8 mouse cellular contexts compared by ENCODE assay signal in the genomic region with DNA sequence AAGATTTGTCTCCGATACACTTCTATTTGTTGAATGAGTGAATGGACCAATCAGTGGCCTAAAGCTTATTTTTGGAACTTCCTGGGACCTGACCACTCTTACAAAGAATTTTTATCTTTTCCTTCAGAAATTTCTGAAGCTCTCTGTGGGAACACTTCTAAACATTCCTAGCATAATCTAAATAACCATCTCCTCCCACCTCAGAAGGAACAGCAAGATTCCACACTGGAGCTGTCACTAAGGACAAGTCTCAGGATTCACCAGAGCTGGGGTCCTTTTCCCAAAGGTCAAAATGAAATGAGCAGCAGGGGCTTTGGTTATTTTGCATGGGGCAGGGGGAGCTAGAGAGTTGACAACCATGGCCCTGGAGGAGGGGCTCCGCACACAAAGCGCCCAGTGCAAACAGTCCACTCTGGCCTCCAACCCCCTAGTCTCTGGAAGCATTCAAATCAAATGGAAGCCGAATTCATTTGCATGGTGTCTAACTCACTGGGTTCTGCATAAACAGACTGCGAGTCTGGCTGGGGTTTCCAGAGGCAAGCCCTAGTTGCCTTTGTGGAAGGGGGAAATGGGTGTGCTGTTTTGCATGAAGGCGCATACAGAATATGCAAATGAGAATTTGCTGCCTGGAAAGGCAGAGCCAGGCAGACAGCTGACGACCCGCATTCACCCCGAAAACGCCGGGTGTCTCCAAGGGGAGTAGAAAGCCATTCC. TPM values are rescaled to one million over a fixed set of nuclear protein-coding genes. Genes with fewer than 3 reads are reported as not detected.
DNase-seq lines count a peak whose midpoint lies in the region; ATAC-seq lines count a peak whose summit lies in the region.

No protein-coding gene starts in this region.

- H3K4me2 ChIP-seq in kidney, embryonic 15.5 days = peak overlapping the region; percentile 47
- H3K4me2 ChIP-seq in kidney, embryonic 14.5 days (replicated peaks; ENCODE audit: low read depth, low read length) = no peak overlapping the region; the same call in 1 of the 2 replicates
- H3K4me2 ChIP-seq in forebrain, embryonic 15.5 days (replicated peaks) = peak overlapping the region; percentile 39
- peak overlapping the region; percentile 27 for H3K4me2 ChIP-seq in midbrain, embryonic 14.5 days (ENCODE audit: low read length)

- H3K9me3 ChIP-seq in kidney, embryonic 15.5 days (replicated peaks) = no peaks in the 10 kb centered on the region
- no peaks in the 10 kb centered on the region for H3K9me3 ChIP-seq in kidney, embryonic 14.5 days (ENCODE audit: control insufficient read depth, low read length)
- no peaks in the 10 kb centered on the region for H3K9me3 ChIP-seq in forebrain, embryonic 15.5 days
- H3K9me3 ChIP-seq in midbrain, embryonic 14.5 days (ENCODE audit: control insufficient read depth, low read length) = no peaks in the 10 kb centered on the region

- H3K4me1 ChIP-seq in kidney, embryonic 15.5 days = peaks cover 37% of the 10 kb centered on the region
- peaks cover 11% of the 10 kb centered on the region; the same call in 1 of the 2 replicates for H3K4me1 ChIP-seq in kidney, embryonic 14.5 days (ENCODE audit: control insufficient read depth, insufficient read depth, low read length)
- peaks cover 88% of the 10 kb centered on the region for H3K4me1 ChIP-seq in forebrain, embryonic 15.5 days
- peaks cover 66% of the 10 kb centered on the region for H3K4me1 ChIP-seq in midbrain, embryonic 14.5 days (ENCODE audit: control insufficient read depth, insufficient read depth, low read length)

- H3K36me3 ChIP-seq in kidney, embryonic 15.5 days = peaks cover 7% of the 10 kb centered on the region; the same call in 1 of the 2 replicates
- H3K36me3 ChIP-seq in kidney, embryonic 14.5 days (ENCODE audit: control insufficient read depth, insufficient read depth, low read length) = no peaks in the 10 kb centered on the region
- H3K36me3 ChIP-seq in forebrain, embryonic 15.5 days = no peaks in the 10 kb centered on the region
- no peaks in the 10 kb centered on the region for H3K36me3 ChIP-seq in midbrain, embryonic 14.5 days (ENCODE audit: control insufficient read depth, insufficient read depth, low read length)

- no peak; the same call in 1 of the 2 replicates for ATAC-seq in kidney, embryonic 15.5 days (replicated peaks; ENCODE audit: low FRiP score)
- no peak for ATAC-seq in kidney, embryonic 14.5 days (ENCODE audit: low FRiP score, low TSS enrichment)
- peak; percentile 94 for ATAC-seq in forebrain, embryonic 15.5 days (replicated peaks)
- peak; percentile 91 for ATAC-seq in midbrain, embryonic 14.5 days (ENCODE audit: low FRiP score, low TSS enrichment)

- H3K27me3 ChIP-seq in kidney, embryonic 15.5 days = no peaks in the 10 kb centered on the region
- H3K27me3 ChIP-seq in kidney, embryonic 14.5 days (ENCODE audit: control insufficient read depth, insufficient read depth, low read length) = no peaks in the 10 kb centered on the region
- no peaks in the 10 kb centered on the region for H3K27me3 ChIP-seq in forebrain, embryonic 15.5 days
- H3K27me3 ChIP-seq in midbrain, embryonic 14.5 days (ENCODE audit: control insufficient read depth, insufficient read depth, low read length) = no peaks in the 10 kb centered on the region

- WGBS in kidney, embryonic 15.5 days = 37% methylated on average over 11 of the region's 11 CpGs
- WGBS in kidney, embryonic 14.5 days = 36% methylated on average over 11 of the region's 11 CpGs
- WGBS in forebrain, embryonic 15.5 days = 4% methylated on average over 11 of the region's 11 CpGs
- WGBS in midbrain, embryonic 14.5 days = 4% methylated on average over 11 of the region's 11 CpGs

- H3K9ac ChIP-seq in kidney, embryonic 15.5 days = no peak overlapping the region
- no peak overlapping the region for H3K9ac ChIP-seq in kidney, embryonic 14.5 days (ENCODE audit: low read depth, low read length)
- H3K9ac ChIP-seq in forebrain, embryonic 15.5 days (replicated peaks) = no peak overlapping the region
- 0 out of 2 replicates have a peak overlapping the region, but pooled peaks have one; percentile 18 for H3K9ac ChIP-seq in midbrain, embryonic 14.5 days (replicated peaks; ENCODE audit: low read length)

- peak; percentile 78 for DNase-seq in ZHBTc4 (ENCODE audit: low read depth, low spot score)
- peak; percentile 83 for DNase-seq in midbrain, embryonic 14.5 days
- DNase-seq in thymus, postnatal 14 days = no peak
- DNase-seq in layer of hippocampus, postnatal 25 days (ENCODE audit: extremely low spot score in 1 of 2, low spot score in 1 of 2) = no peak
- no peak for DNase-seq in thymus, postnatal 36 days

- H3K4me3 ChIP-seq in kidney, embryonic 15.5 days (replicated peaks) = no peak overlapping the region; the same call in 1 of the 2 replicates
- no peak overlapping the region for H3K4me3 ChIP-seq in kidney, embryonic 14.5 days (ENCODE audit: low read length)
- H3K4me3 ChIP-seq in forebrain, embryonic 15.5 days = peak overlapping the region; percentile 8
- H3K4me3 ChIP-seq in midbrain, embryonic 14.5 days (replicated peaks; ENCODE audit: low read depth, low read length) = no peak overlapping the region

- no peak overlapping the region for H3K27ac ChIP-seq in kidney, embryonic 15.5 days
- H3K27ac ChIP-seq in kidney, embryonic 14.5 days (ENCODE audit: low read depth, low read length) = no peak overlapping the region
- H3K27ac ChIP-seq in forebrain, embryonic 15.5 days (replicated peaks) = peak overlapping the region; percentile 83
- H3K27ac ChIP-seq in midbrain, embryonic 14.5 days (replicated peaks; ENCODE audit: low read depth, low read length) = peak overlapping the region; percentile 69

RNA-seq across cellular contexts. Expression of gene Epha4, which starts 18.3 kb away (rescaled TPM):
- polyA plus RNA-seq in kidney, embryonic 15.5 days (2015; fragmentation: Nextera tagmentation; extraction: Ambion mirVana) = 17.2 and 18.2 TPM in 2 replicates
- 12.1 and 24.0 TPM in 2 replicates for polyA plus RNA-seq in kidney, embryonic 14.5 days (2014; fragmentation: Nextera tagmentation; extraction: Ambion mirVana)
- polyA plus RNA-seq in forebrain, embryonic 15.5 days (2015; fragmentation: Nextera tagmentation; extraction: Ambion mirVana) = 93.3 and 95.7 TPM in 2 replicates
- 40.6 and 46.5 TPM in 2 replicates for polyA plus RNA-seq in midbrain, embryonic 14.5 days (2014; fragmentation: Nextera tagmentation; extraction: Ambion mirVana)
- 100 to 1,000 TPM; 291 to 351 TPM for total RNA-seq in layer of hippocampus, postnatal 25 days (2021)

Comparison
In these comparisons a context has a peak if more than half of its experiments do, and no peak if none do; other contexts are left out.
1. ATAC-seq: peak in forebrain, embryonic 15.5 days (single experiment) and midbrain, embryonic 14.5 days (single experiment); none in kidney, embryonic 15.5 days (single experiment) and kidney, embryonic 14.5 days (single experiment).
2. H3K27ac ChIP-seq: peak in forebrain, embryonic 15.5 days (single experiment) and midbrain, embryonic 14.5 days (single experiment); none in kidney, embryonic 15.5 days (single experiment) and kidney, embryonic 14.5 days (single experiment).
3. DNase-seq: peak in ZHBTc4 (single experiment) and midbrain, embryonic 14.5 days (single experiment); none in thymus, postnatal 14 days (single experiment), layer of hippocampus, postnatal 25 days (0 of 2) and thymus, postnatal 36 days (0 of 2).